Mouse (Mus musculus) limb, embryonic 14.5 days (tissue): ENCODE measurements around the gene Rgs3. TPM values are rescaled to one million over a fixed set of nuclear protein-coding genes. Genes with fewer than 3 reads are reported as not detected.

Experiments used
- ATAC-seq: fragments of 200-750 bp; cut with Nextera tagmentation; 2 replicates; pipeline ENCODE4 v1.8.0; 2017; ENCODE audit warnings: low read depth, moderate number of reproducible peaks, moderate TSS enrichment; ENCODE audit not compliant: low FRiP score
- DNase-seq: peaks from one replicate; pipeline ENCODE4 v3.0.0-alpha.2; 2015; ENCODE audit warnings: low spot score
- H3K27ac ChIP-seq: fragments of 300-500 bp; sonication (generic); replicated peaks from 2 replicates; pipeline ENCODE4 v1.5.1; 2014; ENCODE audit warnings: low read depth, mild to moderate bottlenecking, low read length, moderate library complexity, mixed read lengths
- H3K27me3 ChIP-seq: fragments of 300-500 bp; sonication (generic); 2 replicates; pipeline ENCODE4 v1.6.1; 2014; ENCODE audit warnings: low read length, mixed read lengths; ENCODE audit not compliant: control insufficient read depth, insufficient read depth
- H3K36me3 ChIP-seq: fragments of 300-500 bp; sonication (generic); 2 replicates; pipeline ENCODE4 v1.6.1; 2014; ENCODE audit warnings: mild to moderate bottlenecking, low read length, moderate library complexity, mixed read lengths; ENCODE audit not compliant: control insufficient read depth, insufficient read depth
- H3K4me1 ChIP-seq: fragments of 300-500 bp; sonication (generic); 2 replicates; pipeline ENCODE4 v1.6.1; 2014; ENCODE audit warnings: antibody characterized with exemption, low read length, mixed read lengths; ENCODE audit not compliant: control insufficient read depth, insufficient read depth
- H3K4me2 ChIP-seq: fragments of 300-500 bp; sonication (generic); replicated peaks from 2 replicates; pipeline ENCODE4 v1.6.1; 2014; ENCODE audit warnings: low read depth, mild to moderate bottlenecking, low read length, moderate library complexity; ENCODE audit not compliant: severe bottlenecking
- H3K4me3 ChIP-seq: fragments of 300-500 bp; sonication (generic); replicated peaks from 2 replicates; pipeline ENCODE4 v1.5.1; 2014; ENCODE audit warnings: low read length
- H3K9ac ChIP-seq: fragments of 300-500 bp; sonication (generic); 2 replicates; pipeline ENCODE4 v1.6.1; 2014; ENCODE audit warnings: mild to moderate bottlenecking, low read depth, low read length, moderate library complexity; ENCODE audit not compliant: severe bottlenecking
- H3K9me3 ChIP-seq: fragments of 300-500 bp; sonication (generic); 2 replicates; pipeline ENCODE4 v1.6.1; 2016; ENCODE audit warnings: low read length; ENCODE audit not compliant: control insufficient read depth
- POLR2A ChIP-seq: fragments of 200-500 bp; IDR thresholded peaks from 2 replicates; pipeline ENCODE4 v1.8.0; 2012; ENCODE audit warnings: inconsistent platforms, mild to moderate bottlenecking, moderate library complexity, borderline replicate concordance; ENCODE audit not compliant: insufficient read depth, insufficient read length; ENCODE audit errors: extremely low read depth
- WGBS: fragments of 180-500 bp; shearing (Covaris S2); extraction: QIAGEN DNeasy Blood & Tissue Kit; methylation state at CpG from one replicate; pipeline ENCODE4 v1.1.7; 2014; 5-methylcytosine and 5-hydroxymethylcytosine counted together
- polyA plus RNA-seq, 2 experiments: library from polyadenylated mRNA; depleted of rRNA in 1 of 2; stranded (reverse) in 1 of 2; unstranded in 1 of 2; fragments of >200 nt; fragmentation: Nextera tagmentation in 1 of 2; extraction: Ambion mirVana in 1 of 2; gene quantifications; 2 replicates each; pipeline versions ENCODE4 v1.2.1 to v1.2.3; 2012 to 2014

Rgs3 gene
- polyA plus RNA-seq, 2 experiments: 37.6 to 67.6 TPM

GRCm38 (mm10) chr4:62684351-62684750 lies 124.7 kb downstream of the Rgs3 start:
- WGBS: 81% methylated on average over 3 of the region's 3 CpGs
- DNase-seq (no peak), ATAC-seq (no peak)
- no peak overlapping the region for H3K27ac ChIP-seq
- peaks cover 14% of the 10 kb centered on the region for H3K4me1 ChIP-seq
- no peaks in the 10 kb centered on the region for H3K9me3 ChIP-seq
- no peak overlapping the region for H3K4me2 ChIP-seq
- H3K27me3 ChIP-seq: no peaks in the 10 kb centered on the region
- H3K36me3 ChIP-seq: peaks cover 11% of the 10 kb centered on the region; the same call in 1 of the 2 replicates
- no peak for TF ChIP-seq POLR2A
- H3K4me3 ChIP-seq: no peak overlapping the region
- no peak overlapping the region for H3K9ac ChIP-seq

- WGBS: 45% methylated on average over 10 of the region's 10 CpGs
Observed at GRCm38 (mm10) chr4:62685268-62685667, 125.6 kb downstream of the Rgs3 start.

GRCm38 (mm10) chr4:62686769-62687168 lies 127.1 kb downstream of the Rgs3 start:
- no peak for ATAC-seq
- Histone ChIP-seq H3K4me1 (peaks cover 14% of the 10 kb centered on the region), H3K4me2 (no peak overlapping the region), H3K27ac (no peak overlapping the region), H3K9me3 (no peaks in the 10 kb centered on the region), H3K36me3 (peaks cover 19% of the 10 kb centered on the region; the same call in 1 of the 2 replicates), H3K27me3 (no peaks in the 10 kb centered on the region), H3K4me3 (no peak overlapping the region), H3K9ac (no peak overlapping the region)
- 17% methylated on average over 1 of the region's 1 CpGs for WGBS
- TF ChIP-seq POLR2A: no peak
- DNase-seq: no peak

More at GRCm38 (mm10) chr4:62685268-62685667, 125.6 kb downstream of the Rgs3 start:
- Histone ChIP-seq H3K27me3 (no peaks in the 10 kb centered on the region), H3K27ac (no peak overlapping the region), H3K4me2 (no peak overlapping the region), H3K4me1 (peaks cover 14% of the 10 kb centered on the region), H3K36me3 (peaks cover 9% of the 10 kb centered on the region; the same call in 1 of the 2 replicates), H3K9ac (no peak overlapping the region), H3K4me3 (no peak overlapping the region), H3K9me3 (no peaks in the 10 kb centered on the region)
- ATAC-seq: no peak
- no peak for DNase-seq
- TF ChIP-seq POLR2A: no peak

- TF ChIP-seq POLR2A: no peak
- H3K9me3 ChIP-seq: no peaks in the 10 kb centered on the region
- H3K9ac ChIP-seq: no peak overlapping the region
- no peaks in the 10 kb centered on the region for H3K27me3 ChIP-seq
- DNase-seq (no peak), ATAC-seq (no peak)
- no peak overlapping the region for H3K4me3 ChIP-seq
- H3K36me3 ChIP-seq: peaks cover 33% of the 10 kb centered on the region
- 74% methylated on average over 5 of the region's 5 CpGs for whole genome bisulfite sequencing
- no peak overlapping the region for H3K4me2 ChIP-seq
- H3K27ac ChIP-seq: no peak overlapping the region
- H3K4me1 ChIP-seq: peaks cover 14% of the 10 kb centered on the region
Observed at GRCm38 (mm10) chr4:62688142-62688541, 128.5 kb downstream of the Rgs3 start.

- Histone ChIP-seq H3K9me3 (no peaks in the 10 kb centered on the region), H3K27ac (no peak overlapping the region), H3K4me3 (no peak overlapping the region), H3K36me3 (peaks cover 34% of the 10 kb centered on the region), H3K4me1 (peaks cover 5% of the 10 kb centered on the region; the same call in 1 of the 2 replicates), H3K4me2 (no peak overlapping the region), H3K9ac (no peak overlapping the region), H3K27me3 (no peaks in the 10 kb centered on the region)
- ATAC-seq: no peak
- DNase-seq: no peak
- TF ChIP-seq POLR2A: no peak
- WGBS: 88% methylated on average over 4 of the region's 4 CpGs
Observed at GRCm38 (mm10) chr4:62690997-62691396, 131.3 kb downstream of the Rgs3 start.

- Histone ChIP-seq H3K27me3 (no peaks in the 10 kb centered on the region), H3K9me3 (no peaks in the 10 kb centered on the region), H3K4me3 (no peak overlapping the region), H3K4me2 (no peak overlapping the region), H3K27ac (no peak overlapping the region), H3K36me3 (peaks cover 34% of the 10 kb centered on the region), H3K4me1 (no peaks in the 10 kb centered on the region), H3K9ac (no peak overlapping the region)
- WGBS: 50% methylated on average over 1 of the region's 1 CpGs
- TF ChIP-seq POLR2A: no peak
- no peak for DNase-seq
- ATAC-seq: no peak
Observed at GRCm38 (mm10) chr4:62691625-62692024, 132.0 kb downstream of the Rgs3 start.
